Mouse (Mus musculus) bone marrow, adult 2 months (tissue): ENCODE measurements around the gene Anxa3. TPM values are rescaled to one million over a fixed set of nuclear protein-coding genes. Genes with fewer than 3 reads are reported as not detected.
A peak's percentile ranks its signal among the peaks of the same experiment; 100 is the strongest.

Experiments
- H3K27ac ChIP-seq: fragments of 200-500 bp; 2 replicates; pipeline ENCODE4 v1.5.1; 2012; ENCODE audit warnings: low read depth, mild to moderate bottlenecking, control low read depth, inconsistent platforms, low read length; ENCODE audit not compliant: control insufficient read depth, poor library complexity, insufficient read depth
- H3K4me1 ChIP-seq: fragments of 200-500 bp; 2 replicates; pipeline ENCODE4 v1.6.1; 2011; ENCODE audit warnings: low read length; ENCODE audit not compliant: control insufficient read depth, insufficient read depth
- H3K4me3 ChIP-seq: fragments of 200-500 bp; replicated peaks from 2 replicates; pipeline ENCODE3; 2011; ENCODE audit warnings: mild to moderate bottlenecking, low read depth, low read length, control low read depth; ENCODE audit not compliant: control insufficient read depth
- CTCF ChIP-seq: fragments of 200-500 bp; IDR thresholded peaks from 2 replicates; pipeline ENCODE4 v1.5.1; 2011; ENCODE audit warnings: low read length, control low read depth; ENCODE audit not compliant: control insufficient read depth, insufficient read depth
- POLR2A ChIP-seq: fragments of 200-500 bp; IDR thresholded peaks from 2 replicates; pipeline ENCODE4 v1.6.1; 2011; ENCODE audit warnings: low read depth, mild to moderate bottlenecking, control low read depth, low read length, borderline replicate concordance; ENCODE audit not compliant: control insufficient read depth
- WGBS: fragments of 180-500 bp; shearing (Covaris S2); methylation state at CpG from one replicate; pipeline ENCODE4 v1.1.7; 2018; 5-methylcytosine and 5-hydroxymethylcytosine counted together
- polyA plus RNA-seq: library from polyadenylated mRNA; stranded (reverse); fragments of >200 nt; gene quantifications from 2 replicates; pipeline ENCODE4 v1.2.4, GENCODE M21; 2011; ENCODE audit warnings: low replicate concordance; ENCODE audit not compliant: missing spikeins, insufficient read depth, insufficient read length

Gene Anxa3
- polyA plus RNA-seq, 1 experiment, result 48.0 TPM

- H3K27ac ChIP-seq, result no peak overlapping the region
- TF ChIP-seq CTCF, result no peak
- TF ChIP-seq POLR2A, result no peak
- H3K4me3 ChIP-seq, result no peak overlapping the region
- 73% methylated on average over 1 of the region's 1 CpGs for WGBS
- H3K4me1 ChIP-seq, result no peaks in the 10 kb centered on the region; the same call in 1 of the 2 replicates
Observed at GRCm38 (mm10) chr5:96859938-96860337, 66.8 kb downstream of the Anxa3 start.

GRCm38 (mm10) chr5:96867171-96867570, 74.0 kb downstream of the Anxa3 start:
- H3K27ac ChIP-seq, result no peak overlapping the region
- no peaks in the 10 kb centered on the region for H3K4me1 ChIP-seq
- 11% methylated on average over 4 of the region's 4 CpGs for WGBS
- no peak overlapping the region for H3K4me3 ChIP-seq
- no peak for TF ChIP-seq POLR2A
- 0 out of 2 replicates have a peak, but pooled peaks have one; percentile 9 for TF ChIP-seq CTCF

GRCm38 (mm10) chr5:96868893-96869292, 75.8 kb downstream of the Anxa3 start:
- TF ChIP-seq POLR2A (no peak), CTCF (no peak)
- no peak overlapping the region for H3K4me3 ChIP-seq
- H3K4me1 ChIP-seq, result no peaks in the 10 kb centered on the region
- H3K27ac ChIP-seq, result no peak overlapping the region
- 30% methylated on average over 6 of the region's 6 CpGs for whole genome bisulfite sequencing

GRCm38 (mm10) chr5:96870996-96871395, 77.9 kb downstream of the Anxa3 start:
- WGBS, result 85% methylated on average over 12 of the region's 12 CpGs
- TF ChIP-seq POLR2A (no peak), CTCF (no peak)
- Histone ChIP-seq H3K4me3 (no peak overlapping the region), H3K27ac (no peak overlapping the region), H3K4me1 (no peaks in the 10 kb centered on the region)

- no peaks in the 10 kb centered on the region for H3K4me1 ChIP-seq
- H3K27ac ChIP-seq, result no peak overlapping the region
- no peak overlapping the region for H3K4me3 ChIP-seq
- 85% methylated on average over 1 of the region's 1 CpGs for WGBS
- TF ChIP-seq POLR2A, result no peak
Observed at GRCm38 (mm10) chr5:96878178-96878577, 85.0 kb downstream of the Anxa3 start.

DNA sequence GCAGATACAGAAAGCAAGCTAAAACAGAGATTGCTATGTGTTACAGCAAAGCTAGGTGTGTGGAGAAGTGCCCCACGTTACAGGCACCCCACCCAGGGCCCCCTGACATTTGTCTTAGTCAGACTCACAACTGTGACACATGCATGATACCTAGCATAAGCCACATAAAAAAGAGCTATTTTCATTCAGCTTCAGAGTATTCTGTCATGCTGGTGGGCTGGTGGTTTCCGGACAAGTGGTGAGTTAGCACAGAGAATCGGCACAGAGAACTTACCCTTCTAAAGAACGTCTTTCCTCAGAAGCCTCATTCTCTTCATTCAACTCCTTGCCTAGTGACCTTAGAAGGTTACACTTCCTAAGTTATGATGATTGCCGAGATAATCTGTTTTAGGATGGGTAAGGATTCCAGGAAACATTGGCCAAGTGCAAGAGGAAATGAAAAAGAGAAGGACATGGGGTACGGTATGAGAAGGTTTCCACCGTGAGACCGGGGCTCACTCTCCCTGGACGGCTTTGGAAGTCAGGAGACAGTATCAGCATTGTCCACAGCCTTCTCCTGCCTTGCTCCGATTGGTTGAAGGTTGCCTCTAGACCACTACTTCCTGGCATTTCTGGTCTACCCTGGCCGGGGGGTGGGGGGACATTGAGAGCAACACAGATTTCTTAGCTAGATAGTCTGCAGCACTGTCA, 85.9 kb downstream of the Anxa3 start:
- H3K4me3 ChIP-seq, result no peak overlapping the region
- no peaks in the 10 kb centered on the region for H3K4me1 ChIP-seq
- TF ChIP-seq POLR2A, result no peak
- no peak for TF ChIP-seq CTCF
- WGBS, result 46% methylated on average over 11 of the region's 11 CpGs
- no peak overlapping the region for H3K27ac ChIP-seq

- H3K4me3 ChIP-seq, result no peak overlapping the region
- H3K4me1 ChIP-seq, result no peaks in the 10 kb centered on the region
- H3K27ac ChIP-seq, result no peak overlapping the region
- WGBS, result 60% methylated on average over 5 of the region's 5 CpGs
- no peak for TF ChIP-seq POLR2A
- no peak for TF ChIP-seq CTCF
Observed at GRCm38 (mm10) chr5:96880231-96880630, 87.1 kb downstream of the Anxa3 start.

- H3K27ac ChIP-seq, result no peak overlapping the region
- H3K4me3 ChIP-seq, result no peak overlapping the region
- TF ChIP-seq CTCF (no peak), POLR2A (no peak)
- H3K4me1 ChIP-seq, result no peaks in the 10 kb centered on the region
- 79% methylated on average over 3 of the region's 3 CpGs for WGBS
Observed at GRCm38 (mm10) chr5:96881118-96881517, 88.0 kb downstream of the Anxa3 start.

DNA sequence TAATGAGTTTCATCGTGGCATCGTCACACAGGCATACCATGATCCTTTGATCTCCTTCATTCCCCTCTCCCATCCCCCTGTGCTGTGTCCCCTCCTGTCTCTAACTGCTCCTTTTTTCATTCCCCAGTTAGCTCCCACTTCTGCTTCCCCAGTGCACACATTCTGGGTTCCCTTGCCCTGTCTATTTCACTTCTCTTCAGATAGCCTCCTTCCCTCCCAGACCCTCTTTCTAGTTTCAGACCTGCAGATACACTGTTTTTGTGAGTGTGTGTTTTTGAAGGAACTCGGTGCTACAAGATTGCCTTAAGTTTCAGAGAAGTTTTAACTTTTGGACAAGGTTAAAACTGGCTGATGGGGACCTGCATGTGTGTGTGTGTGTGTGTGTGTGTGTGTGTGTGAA, 88.5 kb downstream of the Anxa3 start:
- no peak for TF ChIP-seq CTCF

GRCm38 (mm10) chr5:96885202-96885601, 92.1 kb downstream of the Anxa3 start:
- Histone ChIP-seq H3K4me3 (no peak overlapping the region), H3K27ac (no peak overlapping the region), H3K4me1 (no peaks in the 10 kb centered on the region; the same call in 1 of the 2 replicates)
- TF ChIP-seq CTCF (no peak), POLR2A (no peak)
- 20% methylated on average over 7 of the region's 7 CpGs for WGBS

More for the DNA sequence above, 88.5 kb downstream of the Anxa3 start:
- no peak overlapping the region for H3K4me3 ChIP-seq
- no peak overlapping the region for H3K27ac ChIP-seq
- WGBS, result 54% methylated on average over 3 of the region's 3 CpGs
- H3K4me1 ChIP-seq, result no peaks in the 10 kb centered on the region
